Mouse (Mus musculus): ENCODE results near the gene Mgat4a.

Gene Mgat4a

GRCm38 (mm10) chr1:37532533-37532840 lies 8.3 kb downstream of the Mgat4a start:
- 68% methylated on average over 6 of the region's 6 CpGs for WGBS

- WGBS, result 88% methylated on average over 12 of the region's 12 CpGs
Measured at GRCm38 (mm10) chr1:37531654-37532532, 8.9 kb downstream of the Mgat4a start.

- WGBS, result 50% methylated on average over 8 of the region's 8 CpGs
Measured at GRCm38 (mm10) chr1:37530061-37530460, 10.8 kb downstream of the Mgat4a start.

GRCm38 (mm10) chr1:37524669-37525068 lies 16.1 kb downstream of the Mgat4a start:
- 87% methylated on average over 4 of the region's 4 CpGs for WGBS

GRCm38 (mm10) chr1:37524122-37524521 lies 16.7 kb downstream of the Mgat4a start:
- 84% methylated on average over 4 of the region's 4 CpGs for WGBS

GRCm38 (mm10) chr1:37523548-37523947 lies 17.3 kb downstream of the Mgat4a start:
- 79% methylated on average over 3 of the region's 3 CpGs for WGBS

GRCm38 (mm10) chr1:37522101-37522500 lies 18.7 kb downstream of the Mgat4a start:
- 89% methylated on average over 5 of the region's 5 CpGs for WGBS

GRCm38 (mm10) chr1:37518791-37519190 lies 22.0 kb downstream of the Mgat4a start:
- 45% methylated on average over 4 of the region's 4 CpGs for WGBS

- 60% methylated on average over 4 of the region's 4 CpGs for WGBS
Measured at GRCm38 (mm10) chr1:37518124-37518720, 22.6 kb downstream of the Mgat4a start.

- 64% methylated on average over 2 of the region's 2 CpGs for WGBS
Measured at GRCm38 (mm10) chr1:37512961-37513431, 27.8 kb downstream of the Mgat4a start.

GRCm38 (mm10) chr1:37512109-37512640 lies 28.6 kb downstream of the Mgat4a start:
- 36% methylated on average over 5 of the region's 5 CpGs for WGBS

GRCm38 (mm10) chr1:37510193-37510592 lies 30.6 kb downstream of the Mgat4a start:
- 81% methylated on average over 3 of the region's 3 CpGs for WGBS

- 83% methylated on average over 5 of the region's 5 CpGs for WGBS
Measured at GRCm38 (mm10) chr1:37509437-37509836, 31.4 kb downstream of the Mgat4a start.

GRCm38 (mm10) chr1:37505348-37505730 lies 35.5 kb downstream of the Mgat4a start:
- 91% methylated on average over 9 of the region's 9 CpGs for WGBS

- WGBS, result 68% methylated on average over 10 of the region's 10 CpGs
Measured at GRCm38 (mm10) chr1:37504716-37505347, 36.0 kb downstream of the Mgat4a start.

GRCm38 (mm10) chr1:37503656-37504055 lies 37.2 kb downstream of the Mgat4a start:
- 62% methylated on average over 4 of the region's 4 CpGs for WGBS

- WGBS, result 60% methylated on average over 9 of the region's 9 CpGs
Measured at GRCm38 (mm10) chr1:37502354-37502753, 38.5 kb downstream of the Mgat4a start.

GRCm38 (mm10) chr1:37500723-37501122 lies 40.1 kb downstream of the Mgat4a start:
- WGBS, result 53% methylated on average over 8 of the region's 8 CpGs

GRCm38 (mm10) chr1:37499395-37499794 lies 41.4 kb downstream of the Mgat4a start:
- WGBS, result 100% methylated on average over 1 of the region's 1 CpGs

GRCm38 (mm10) chr1:37498911-37499310 lies 41.9 kb downstream of the Mgat4a start:
- 81% methylated on average over 10 of the region's 10 CpGs for WGBS

GRCm38 (mm10) chr1:37496591-37497280 lies 44.1 kb downstream of the Mgat4a start:
- WGBS, result 58% methylated on average over 11 of the region's 11 CpGs
